Mouse (Mus musculus): Measurements from ENCODE around the gene Fgfr1op2. TPM values are rescaled to one million over a fixed set of nuclear protein-coding genes. Genes with fewer than 3 reads are reported as not detected.
"Not testable (repeated sequence)": the region's sequence is repeated elsewhere in the genome, so short reads cannot be mapped to it uniquely, and the experiment has no call there.

Gene Fgfr1op2
- 10 to 100 TPM; 78.4 to 79.2 TPM for total RNA-seq (2021)
- long read RNA-seq, experiment 1, transcript Fgfr1op2-204 (7 exons, 2,880 nt), result major isoform, 26 of 75 reads
- long read RNA-seq, experiment 1, transcript Fgfr1op2-202 (5 exons, 918 nt), result minor isoform, 17 of 75 reads
- long read RNA-seq, experiment 1, transcript Fgfr1op2-203 (6 exons, 2,766 nt), result minor isoform, 19 of 75 reads
- long read RNA-seq, experiment 1, partial matches to known transcripts, result 11 of 75 reads
- long read RNA-seq, experiment 1, other reads (novel, unspliced or antisense), result 2 of 75 reads
- long read RNA-seq, experiment 2, transcript Fgfr1op2-203 (6 exons, 2,766 nt), result minor isoform, 41 of 141 reads
- long read RNA-seq, experiment 2, transcript Fgfr1op2-202 (5 exons, 918 nt), result minor isoform, 16 of 141 reads
- long read RNA-seq, experiment 2, transcript Fgfr1op2-204 (7 exons, 2,880 nt), result major isoform, 63 of 141 reads
- long read RNA-seq, experiment 2, partial matches to known transcripts, result 9 of 141 reads
- long read RNA-seq, experiment 2, other reads (novel, unspliced or antisense), result 12 of 141 reads

DNA sequence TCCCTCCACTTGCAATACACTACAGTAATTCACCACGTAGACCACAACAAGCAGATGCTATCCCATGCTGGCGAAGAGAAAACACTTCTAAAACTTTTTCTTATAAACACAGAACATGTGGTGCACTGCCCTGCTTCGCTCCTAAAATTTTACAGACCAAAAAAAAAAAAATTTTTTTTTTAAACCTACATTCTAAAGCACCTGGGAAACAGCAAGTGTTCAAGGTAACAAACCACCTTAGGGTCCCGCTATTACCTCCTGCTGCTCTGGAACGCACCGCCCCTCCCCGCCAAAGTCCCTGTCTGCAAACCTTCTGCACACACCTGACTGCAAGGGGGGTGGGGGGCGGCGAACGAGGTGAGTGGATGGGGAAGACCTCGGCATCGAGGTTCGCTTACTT, at the start of gene Fgfr1op2:
Gene Fgfr1op2 (plus strand): TSS at position 301 of the 400 bp plus-strand sequence.
- no peak for DNase-seq (ENCODE audit: low spot score in 2 of 2)

DNA sequence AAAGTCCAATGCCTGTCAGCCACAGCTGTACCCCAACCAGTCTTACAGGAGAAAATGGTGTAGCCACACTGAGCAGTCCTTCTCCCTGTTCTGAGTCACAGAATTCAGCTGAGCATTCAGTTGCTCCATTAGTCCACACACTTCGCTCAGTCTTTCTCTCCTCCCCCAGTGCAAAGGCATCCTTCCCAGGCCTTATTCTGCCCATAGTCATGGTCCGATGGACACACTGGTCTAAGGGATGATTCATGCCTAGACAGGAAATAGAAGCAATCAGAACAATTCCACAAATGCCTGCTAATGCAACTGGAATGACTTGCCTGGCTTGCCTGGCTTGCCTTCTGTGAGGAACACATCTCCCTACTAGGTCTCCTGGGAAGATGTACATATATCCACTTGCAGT, 49.5 kb upstream of the Fgfr1op2 start:
- DNase-seq (ENCODE audit: low spot score in 2 of 2), result no peak

DNA sequence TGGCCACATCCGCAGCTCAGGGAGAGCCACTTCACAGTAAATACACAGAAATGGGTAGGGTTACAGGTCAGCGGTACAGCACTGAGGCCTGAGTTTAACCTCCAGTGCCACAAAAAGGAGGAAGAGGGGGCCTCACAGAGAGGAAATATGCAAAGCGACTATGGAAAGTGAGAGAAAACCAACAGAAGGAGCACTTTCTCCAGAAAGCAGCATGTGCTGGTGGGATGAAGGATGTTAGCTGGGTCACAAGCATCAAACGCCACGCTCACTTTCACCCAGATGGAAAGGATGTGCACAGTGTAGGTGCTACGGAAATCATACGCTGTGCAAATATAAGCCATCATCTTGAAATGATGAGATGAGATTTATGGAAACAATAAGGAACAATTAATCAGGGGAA, 46.6 kb upstream of the Fgfr1op2 start:
- DNase-seq (ENCODE audit: low spot score in 2 of 2), result no peak

DNA sequence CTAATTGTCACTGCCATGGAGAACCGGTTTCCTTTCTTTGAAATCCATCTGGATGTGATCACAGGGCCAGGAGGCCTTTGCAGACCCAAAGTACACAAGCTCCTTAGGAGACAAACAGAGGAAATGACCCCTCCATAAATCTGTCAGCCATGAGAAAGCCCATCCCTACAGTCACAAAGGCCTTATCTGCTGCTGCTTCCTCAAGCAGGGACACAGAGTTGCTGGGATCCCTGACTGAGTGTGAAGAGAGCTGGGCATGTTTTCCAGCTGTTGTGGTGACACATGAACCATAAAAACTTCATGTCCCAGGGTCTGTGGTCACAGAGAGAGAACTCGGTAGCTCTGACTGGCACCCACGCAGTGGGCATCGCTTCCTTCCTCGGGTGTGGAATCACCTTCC, 46.2 kb upstream of the Fgfr1op2 start:
- no peak for DNase-seq (ENCODE audit: low spot score in 2 of 2)

DNA sequence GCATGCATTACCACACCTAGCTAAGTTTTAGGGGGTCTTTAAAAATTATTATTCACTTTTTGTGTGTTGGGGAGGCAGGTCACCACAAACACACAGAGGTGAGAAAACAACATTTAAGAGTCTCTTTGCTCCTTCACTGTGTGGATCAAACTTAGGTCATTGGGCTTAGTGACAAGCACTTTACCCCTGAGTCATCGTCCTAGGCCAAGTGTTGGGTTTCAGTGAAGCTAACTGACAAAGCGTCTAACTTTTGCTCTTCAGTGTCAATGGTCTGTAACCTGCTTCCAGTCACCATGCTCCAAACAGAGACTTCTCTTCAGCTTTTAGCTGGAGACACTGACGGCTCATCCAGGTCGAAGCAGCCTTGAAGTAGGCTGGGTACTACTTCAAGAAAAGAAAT, 43.9 kb upstream of the Fgfr1op2 start:
- no peak for DNase-seq (ENCODE audit: low spot score in 2 of 2)

DNA sequence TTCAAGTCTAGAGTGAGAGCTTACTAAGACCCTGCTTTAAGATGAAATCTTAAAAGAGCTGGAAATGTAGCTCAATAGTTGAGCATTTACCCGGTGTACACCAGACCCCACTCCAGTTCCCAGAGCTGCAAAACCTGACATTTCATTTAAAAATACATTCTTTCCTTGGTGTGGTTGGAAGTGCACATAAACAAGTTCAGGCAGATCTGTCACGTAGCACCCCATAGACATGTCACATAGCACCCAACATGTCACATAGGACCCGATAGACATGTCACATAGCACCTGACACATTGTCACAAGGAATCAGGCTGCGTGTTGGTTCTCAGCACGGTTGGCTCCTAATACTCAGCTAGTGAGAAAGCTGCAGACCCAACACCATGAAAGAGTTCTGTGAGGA, 41.5 kb upstream of the Fgfr1op2 start:
- no peak for DNase-seq (ENCODE audit: low spot score in 2 of 2)

DNA sequence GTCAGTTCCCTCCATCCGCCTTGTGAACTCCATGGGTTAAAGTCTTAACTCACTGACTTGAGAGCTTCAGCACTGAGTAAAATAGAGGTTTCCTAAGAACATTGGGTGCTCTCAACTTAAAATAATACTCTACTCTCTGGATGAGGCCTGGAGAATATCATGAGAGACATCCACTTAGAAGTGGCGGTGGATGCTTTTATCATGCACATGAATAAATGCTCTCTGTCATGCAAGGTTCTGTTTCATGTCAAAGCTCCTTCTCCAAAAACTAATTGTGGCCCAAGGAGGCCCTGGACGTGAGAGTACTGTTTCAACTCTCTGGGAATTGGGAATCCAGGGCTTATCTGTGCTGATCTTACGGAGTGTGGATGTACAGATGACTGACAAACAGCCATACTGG, 39.9 kb upstream of the Fgfr1op2 start:
- DNase-seq (ENCODE audit: low spot score in 2 of 2), result no peak

DNA sequence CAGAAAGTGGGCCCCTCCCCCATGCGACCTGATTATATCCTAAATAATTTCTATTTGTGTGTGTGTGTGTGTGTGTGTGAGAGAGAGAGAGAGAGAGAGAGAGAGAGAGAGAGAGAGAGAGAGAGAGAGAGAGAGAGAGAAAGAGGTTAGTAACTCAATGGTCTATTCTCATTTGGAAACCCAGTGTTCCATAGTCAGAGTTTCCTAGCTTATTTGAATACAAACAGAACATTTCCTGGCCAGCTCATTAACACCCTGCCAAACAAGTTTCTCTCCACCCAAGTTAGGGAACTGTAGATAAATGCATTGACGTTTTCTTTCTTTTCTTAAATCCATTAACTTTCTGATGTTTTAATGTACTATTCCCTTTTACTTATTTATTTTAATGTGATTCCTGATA, 38.9 kb upstream of the Fgfr1op2 start:
- no peak for DNase-seq (ENCODE audit: low spot score in 2 of 2)

DNA sequence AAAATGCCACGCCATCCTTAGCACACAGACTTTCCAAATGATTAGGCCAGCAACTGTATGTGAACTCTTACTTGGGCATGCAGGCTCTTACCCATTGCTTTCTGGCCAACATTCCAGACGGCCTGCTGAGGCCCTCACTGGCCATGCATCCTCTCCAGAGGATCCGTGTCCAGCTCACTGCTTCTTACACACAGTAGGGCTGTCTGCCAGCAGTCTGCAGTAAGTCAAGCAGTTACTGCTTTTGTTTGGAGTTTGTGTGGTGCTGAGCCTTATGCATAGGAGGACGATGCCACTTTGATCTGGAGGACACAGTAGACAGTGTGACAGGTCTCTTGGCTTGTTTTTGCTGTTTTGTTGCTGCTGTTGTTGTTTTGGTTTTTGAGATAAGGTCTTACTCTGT, 38.3 kb upstream of the Fgfr1op2 start:
- no peak for DNase-seq (ENCODE audit: low spot score in 2 of 2)

DNA sequence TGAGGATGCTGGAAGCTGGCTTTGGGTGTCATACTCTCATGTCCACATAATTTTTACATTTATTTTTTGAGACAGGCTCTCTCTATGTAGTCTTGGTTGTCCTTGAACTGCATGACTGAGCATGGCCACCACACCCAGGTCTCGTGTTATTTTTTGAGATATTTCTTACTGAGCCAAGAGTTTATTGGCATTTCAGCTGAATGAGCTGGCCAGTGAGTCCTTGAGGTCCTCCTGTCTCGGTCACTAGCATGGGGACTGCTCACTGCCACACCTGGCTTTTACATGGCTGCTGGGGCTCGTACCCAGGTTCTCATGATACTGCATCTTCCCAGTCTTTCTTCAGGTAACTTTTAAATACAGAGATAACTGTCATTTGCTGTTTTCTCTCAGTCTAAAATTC, 36.6 kb upstream of the Fgfr1op2 start:
- DNase-seq (ENCODE audit: low spot score in 2 of 2), result no peak

DNA sequence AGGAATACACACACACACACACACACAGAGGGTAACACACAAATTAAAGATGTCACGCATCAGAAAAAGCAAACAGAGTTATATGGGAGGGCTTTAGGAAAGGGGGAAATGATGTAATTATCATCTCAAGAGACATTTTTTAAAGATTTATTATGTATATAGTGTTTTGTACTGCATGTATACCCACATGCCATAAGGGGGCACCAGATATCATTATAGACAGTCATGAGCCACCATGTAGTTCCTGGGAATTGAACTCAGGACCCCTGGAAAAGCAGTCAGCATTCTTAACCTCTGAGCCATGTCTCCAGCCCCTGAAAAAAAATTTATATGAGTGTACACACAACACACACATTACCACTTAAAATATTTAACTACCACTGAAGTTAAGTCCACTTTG, 32.4 kb upstream of the Fgfr1op2 start:
- DNase-seq (ENCODE audit: low spot score in 2 of 2), result no peak

DNA sequence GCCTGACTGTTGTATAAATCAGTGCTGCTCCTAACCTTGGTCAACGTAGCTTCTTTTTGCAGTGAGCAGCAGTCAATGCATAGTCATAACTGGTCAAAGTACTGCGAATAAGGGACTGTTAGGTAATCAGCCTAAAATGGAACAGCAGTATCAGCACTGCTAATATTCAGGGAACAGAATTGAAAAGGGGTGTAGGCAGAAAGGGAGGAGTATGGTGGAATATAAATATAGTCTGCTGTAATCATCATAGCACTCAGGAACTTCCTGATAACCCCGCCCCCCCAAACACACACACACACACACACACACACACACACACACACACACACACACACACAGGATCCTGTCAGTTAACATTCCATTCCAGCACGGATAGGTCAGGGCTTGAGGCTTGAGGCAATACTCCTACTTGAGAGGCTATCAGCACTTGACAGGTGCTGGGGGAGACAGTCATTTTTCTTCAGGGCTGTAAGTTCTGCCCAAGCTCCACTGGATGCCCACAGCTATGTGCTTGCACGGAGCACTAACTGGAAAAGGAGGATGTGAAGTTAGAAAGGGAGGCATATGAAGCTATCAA, 31.6 kb upstream of the Fgfr1op2 start:
- DNase-seq (ENCODE audit: low spot score in 2 of 2), result no peak

DNA sequence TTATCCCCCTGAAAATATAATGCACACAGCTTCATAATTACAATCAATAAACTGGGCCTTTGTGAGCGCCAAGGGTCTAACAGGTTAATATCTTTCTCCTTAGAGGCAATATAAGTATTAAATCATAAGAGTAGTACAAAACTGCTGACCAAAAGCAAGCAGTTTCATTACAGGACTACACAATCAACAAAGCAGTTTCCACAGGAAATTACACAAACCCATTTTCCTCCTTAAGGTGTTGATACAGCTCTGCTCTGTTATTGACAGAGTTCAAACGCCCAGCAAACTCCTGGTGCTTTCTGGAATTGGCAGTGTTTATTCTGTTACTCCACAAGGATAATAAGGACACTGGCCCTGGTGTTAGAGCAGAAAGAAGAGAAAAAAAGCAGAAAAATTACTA, 26.6 kb upstream of the Fgfr1op2 start:
- no peak for DNase-seq (ENCODE audit: low spot score in 2 of 2)

DNA sequence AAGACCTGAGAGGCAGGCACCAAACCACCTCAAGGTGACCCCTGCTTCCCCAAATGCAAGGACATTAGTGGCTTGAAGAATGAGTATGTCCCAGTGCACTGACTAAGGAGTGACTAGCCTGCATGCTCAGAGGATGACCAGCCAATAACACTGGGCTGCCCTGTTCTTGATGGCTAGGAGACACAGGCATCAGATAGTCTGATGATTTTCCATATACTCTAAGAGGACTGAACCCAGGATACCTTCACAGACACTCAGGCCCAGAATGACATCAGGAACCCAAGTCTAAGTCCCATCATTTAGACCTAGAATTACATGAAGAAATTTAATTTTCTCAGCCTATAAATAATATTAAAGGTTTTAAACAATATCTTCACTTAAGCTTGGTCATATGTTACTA, 25.7 kb upstream of the Fgfr1op2 start:
- no peak for DNase-seq (ENCODE audit: low spot score in 2 of 2)

DNA sequence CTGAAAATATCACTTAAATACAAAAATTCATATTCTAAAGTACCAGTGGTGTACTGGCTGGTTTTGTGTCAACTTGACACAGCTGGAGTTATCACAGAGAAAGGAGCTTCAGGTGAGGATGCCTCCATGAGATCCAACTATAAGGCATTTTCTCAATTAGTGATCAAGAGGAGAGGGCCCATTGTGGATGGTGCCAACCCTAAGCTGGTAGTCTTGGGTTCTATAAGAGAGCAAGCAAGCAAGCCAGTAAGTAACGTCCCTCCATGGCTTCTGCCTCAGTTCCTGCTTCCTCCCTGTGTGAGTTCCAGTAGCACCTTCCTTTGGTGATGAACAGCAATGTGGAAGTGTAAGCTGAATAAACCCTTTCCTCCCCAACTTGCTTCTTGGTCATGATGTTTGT, 14.5 kb upstream of the Fgfr1op2 start:
- DNase-seq (ENCODE audit: low spot score in 2 of 2), result not testable (repeated sequence)

DNA sequence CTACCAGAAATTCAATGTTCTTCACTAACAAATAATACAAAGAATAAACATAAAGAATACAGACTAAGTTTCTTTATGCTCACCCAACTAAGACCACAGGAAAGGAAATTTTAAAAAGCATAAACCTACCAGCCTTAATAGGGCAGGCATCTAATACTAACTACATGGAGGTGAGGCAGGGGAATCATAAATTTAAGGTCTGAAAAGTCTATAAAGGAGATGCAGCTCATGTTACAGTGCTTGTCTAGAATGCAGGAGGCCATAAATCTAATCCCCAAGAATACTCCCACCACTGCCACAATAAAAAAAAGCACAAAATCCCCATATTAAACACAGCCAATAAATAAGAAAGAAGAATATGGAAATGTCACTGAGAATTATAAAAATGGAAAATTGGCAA, 4.9 kb upstream of the Fgfr1op2 start:
- DNase-seq (ENCODE audit: low spot score in 2 of 2), result no peak

DNA sequence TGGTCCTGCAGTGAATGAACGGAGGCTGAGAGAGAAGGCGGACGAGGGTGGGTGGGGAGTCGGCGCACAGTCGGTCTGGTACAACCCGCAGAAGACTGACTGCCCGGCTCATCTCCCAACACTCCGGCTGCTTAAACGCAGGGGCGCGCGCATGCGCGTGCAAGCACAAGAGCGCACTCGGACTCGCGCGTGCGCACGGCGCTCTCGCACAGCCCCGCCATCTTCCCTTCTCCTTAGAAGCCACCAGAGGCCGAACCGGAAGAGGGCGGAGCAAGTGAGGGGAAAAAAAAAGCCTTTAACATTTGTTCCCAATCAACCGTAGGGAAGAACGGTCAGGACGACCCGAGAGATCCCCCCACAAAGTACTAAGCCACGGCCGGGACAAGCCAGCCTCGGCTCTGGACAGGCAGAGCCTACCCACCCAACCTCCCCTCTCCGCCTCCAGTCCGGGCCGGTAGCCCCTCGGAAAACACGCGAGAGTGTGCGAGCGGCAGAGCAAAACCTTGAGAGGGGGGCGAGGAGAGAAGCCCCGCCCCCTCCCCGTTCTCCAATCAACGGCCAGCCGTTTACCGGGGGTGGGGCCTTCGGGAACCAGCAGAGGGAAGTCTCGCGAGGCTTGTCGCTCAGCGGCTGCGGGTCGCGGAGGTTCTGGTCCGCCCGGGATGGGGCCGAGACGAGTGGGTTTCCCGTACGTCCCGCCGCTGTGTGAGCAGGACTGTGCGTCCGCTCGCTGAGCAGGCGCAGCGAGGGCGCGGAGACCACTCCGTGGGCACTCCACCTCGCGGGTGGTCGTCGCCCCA, 507 bp downstream of the Fgfr1op2 start, which contains the start of gene Ints13:
Gene Ints13 (minus strand): TSS at position 526 of the 800 bp plus-strand sequence.
- peak; percentile 94 to 96 for DNase-seq (ENCODE audit: low spot score in 2 of 2)

DNA sequence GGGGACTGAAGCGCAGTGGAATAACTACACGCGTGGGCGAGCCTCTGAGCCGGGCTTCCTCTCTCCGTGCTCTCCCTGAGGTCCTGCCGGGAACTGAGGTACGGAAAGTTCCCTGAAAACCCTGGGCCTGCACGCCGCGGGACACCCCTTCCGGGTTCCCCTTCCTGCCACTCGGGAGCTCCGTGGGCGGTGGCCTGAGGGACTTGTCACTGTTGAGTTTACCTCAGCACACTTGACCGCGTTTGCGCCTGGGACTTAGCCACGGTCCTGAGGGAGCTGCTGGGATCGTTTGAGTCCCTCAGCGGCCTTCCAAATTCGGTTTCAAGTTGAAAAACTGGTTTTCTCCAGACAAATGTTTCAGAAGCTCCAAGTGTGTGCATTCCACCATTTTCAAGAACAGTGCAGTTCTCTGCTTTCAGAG, 1.1 kb downstream of the Fgfr1op2 start:
- peak in 1 of 2 experiments; percentile 65 for DNase-seq (ENCODE audit: low spot score in 2 of 2)

DNA sequence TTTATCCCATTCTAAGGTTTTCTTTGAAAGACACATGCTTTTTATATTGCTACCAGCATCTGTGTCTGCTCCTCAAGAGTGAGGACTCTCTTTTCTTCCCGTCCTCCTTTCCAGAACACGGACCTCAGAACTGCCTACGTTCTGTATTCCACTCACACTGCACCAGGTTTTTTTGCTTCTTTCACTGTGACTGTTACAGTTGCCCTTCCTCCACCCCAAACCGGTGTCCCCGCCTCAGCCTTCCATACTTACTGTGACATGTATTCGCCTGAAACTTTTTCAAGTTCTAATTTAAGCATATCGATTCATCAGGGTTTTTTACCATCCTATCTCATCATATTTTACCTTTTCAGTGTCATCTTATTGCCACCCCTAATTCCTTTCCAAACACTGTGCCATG, 1.6 kb downstream of the Fgfr1op2 start:
- DNase-seq (ENCODE audit: low spot score in 2 of 2), result no peak

DNA sequence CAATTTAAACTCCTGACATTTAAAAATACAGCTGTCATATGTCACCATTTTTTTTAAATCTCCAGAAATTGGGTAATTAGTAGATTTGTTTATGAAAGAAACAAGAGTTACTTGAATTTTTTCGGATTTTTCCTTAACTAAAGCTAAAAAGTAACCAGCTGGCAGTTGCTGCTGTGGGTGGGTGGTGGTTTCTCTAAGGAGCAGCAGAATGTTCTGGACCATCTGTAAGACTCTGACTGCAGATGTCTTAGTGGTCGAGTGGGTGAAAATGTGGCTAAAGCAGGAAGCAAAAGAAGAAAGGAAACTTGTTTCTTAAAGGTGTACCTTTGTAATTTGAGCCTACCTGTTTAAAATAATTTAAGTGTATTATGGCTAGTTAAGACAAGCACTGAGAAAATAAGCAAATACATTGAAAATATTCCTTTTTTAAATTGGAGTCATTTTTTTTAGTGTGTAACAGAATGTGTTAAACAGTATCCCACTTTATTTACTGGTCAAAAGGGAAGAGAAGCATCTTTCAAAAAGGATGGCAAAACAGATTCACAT, 3.5 kb downstream of the Fgfr1op2 start:
- no peak for DNase-seq (ENCODE audit: low spot score in 2 of 2)

DNA sequence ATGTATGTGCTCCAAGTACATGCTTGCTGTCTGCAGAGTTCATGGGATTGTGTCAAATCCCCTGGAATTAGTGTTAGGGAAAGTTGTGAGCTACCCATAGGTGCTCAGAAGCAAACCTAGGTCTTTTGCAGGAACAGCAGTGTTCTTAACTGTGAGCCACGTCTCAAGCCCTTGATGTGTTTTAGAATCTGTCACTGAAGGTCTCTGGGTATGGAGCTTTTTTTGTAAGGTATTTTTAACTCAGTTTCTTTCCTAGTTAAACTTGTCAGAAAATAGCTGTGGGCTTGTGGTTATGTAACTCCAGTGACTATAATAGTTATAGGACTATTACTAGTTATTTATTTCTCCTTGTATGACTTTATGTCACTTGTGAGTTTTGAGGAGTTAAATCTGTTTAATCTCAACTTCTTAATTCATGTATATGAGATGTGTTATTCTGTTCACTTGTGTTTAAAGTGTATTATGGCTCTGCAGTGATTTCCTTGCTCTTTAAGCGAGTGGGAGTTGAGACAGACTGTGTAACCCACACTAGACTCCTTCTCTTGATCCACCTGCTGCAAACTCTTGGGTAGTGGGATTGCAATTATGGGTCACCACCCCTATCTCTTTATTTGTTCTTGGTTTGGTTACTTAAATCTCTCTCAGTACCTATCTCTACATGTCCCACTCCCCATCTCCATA, 6.5 kb downstream of the Fgfr1op2 start:
- DNase-seq (ENCODE audit: low spot score in 2 of 2), result no peak

Data from adrenal gland, postnatal 4 days (tissue).